Mouse (Mus musculus) heart, adult 11 months (tissue): ENCODE measurements around the gene Trim17.
A peak's percentile ranks its signal among the peaks of the same experiment; 100 is the strongest.

Experiments
- DNase-seq: peaks from one replicate; pipeline ENCODE4 v3.0.0; 2022

Trim17 gene

GRCm38 (mm10) chr11:58970831-58971530, 16.5 kb downstream of the Trim17 start:
- peak; percentile 83 for DNase-seq

- peak; percentile 80 for DNase-seq
These were observed 17.3 kb downstream of the Trim17 start for GRCm38 (mm10) chr11:58971796-58972195.

GRCm38 (mm10) chr11:58974414-58974813, 19.9 kb downstream of the Trim17 start:
- DNase-seq: peak; percentile 72

GRCm38 (mm10) chr11:58977150-58977549, 22.7 kb downstream of the Trim17 start:
- peak; percentile 88 for DNase-seq

GRCm38 (mm10) chr11:58977607-58978026, 23.1 kb downstream of the Trim17 start:
- DNase-seq: no peak

- peak; percentile 97 for DNase-seq
These were observed 23.7 kb downstream of the Trim17 start, which contains the start of gene Trim11 for GRCm38 (mm10) chr11:58978027-58978705. Gene Trim11, plus strand, starts transcription at chr11:58978093.

- no peak for DNase-seq
These were observed 24.2 kb downstream of the Trim17 start for GRCm38 (mm10) chr11:58978706-58979030.

- no peak for DNase-seq
These were observed 24.7 kb downstream of the Trim17 start for GRCm38 (mm10) chr11:58979183-58979582.

GRCm38 (mm10) chr11:58979661-58980060, 25.2 kb downstream of the Trim17 start:
- peak; percentile 97 for DNase-seq

GRCm38 (mm10) chr11:58980381-58980990, 26.0 kb downstream of the Trim17 start:
- DNase-seq: peak; percentile 92

GRCm38 (mm10) chr11:58981541-58982447, 27.3 kb downstream of the Trim17 start:
- DNase-seq: peak; percentile 97

- DNase-seq: peak; percentile 91
These were observed 28.1 kb downstream of the Trim17 start for GRCm38 (mm10) chr11:58982471-58983097.

GRCm38 (mm10) chr11:58983691-58984341, 29.3 kb downstream of the Trim17 start:
- DNase-seq: peak; percentile 91

- peak; percentile 89 for DNase-seq
These were observed 30.2 kb downstream of the Trim17 start for GRCm38 (mm10) chr11:58984657-58985056.

- DNase-seq: no peak
These were observed 30.9 kb downstream of the Trim17 start for GRCm38 (mm10) chr11:58985299-58985917.

GRCm38 (mm10) chr11:58989166-58989565, 34.7 kb downstream of the Trim17 start:
- DNase-seq: peak; percentile 83

GRCm38 (mm10) chr11:58990141-58990540, 35.7 kb downstream of the Trim17 start:
- DNase-seq: peak; percentile 91

GRCm38 (mm10) chr11:58990794-58991193, 36.3 kb downstream of the Trim17 start:
- peak; percentile 97 for DNase-seq

- peak; percentile 86 for DNase-seq
These were observed 37.4 kb downstream of the Trim17 start for GRCm38 (mm10) chr11:58991911-58992310.

- DNase-seq: peak; percentile 85
These were observed 38.7 kb downstream of the Trim17 start for GRCm38 (mm10) chr11:58993091-58993670.

- peak; percentile 92 for DNase-seq
These were observed 39.9 kb downstream of the Trim17 start for GRCm38 (mm10) chr11:58994337-58994826.
